Mouse (Mus musculus) kidney, adult 11 months (tissue): Measurements from ENCODE around the gene Hs3st3b1.

Source experiments
- DNase-seq: peaks from one replicate; pipeline ENCODE4 v3.0.0; 2022

Gene Hs3st3b1

DNA sequence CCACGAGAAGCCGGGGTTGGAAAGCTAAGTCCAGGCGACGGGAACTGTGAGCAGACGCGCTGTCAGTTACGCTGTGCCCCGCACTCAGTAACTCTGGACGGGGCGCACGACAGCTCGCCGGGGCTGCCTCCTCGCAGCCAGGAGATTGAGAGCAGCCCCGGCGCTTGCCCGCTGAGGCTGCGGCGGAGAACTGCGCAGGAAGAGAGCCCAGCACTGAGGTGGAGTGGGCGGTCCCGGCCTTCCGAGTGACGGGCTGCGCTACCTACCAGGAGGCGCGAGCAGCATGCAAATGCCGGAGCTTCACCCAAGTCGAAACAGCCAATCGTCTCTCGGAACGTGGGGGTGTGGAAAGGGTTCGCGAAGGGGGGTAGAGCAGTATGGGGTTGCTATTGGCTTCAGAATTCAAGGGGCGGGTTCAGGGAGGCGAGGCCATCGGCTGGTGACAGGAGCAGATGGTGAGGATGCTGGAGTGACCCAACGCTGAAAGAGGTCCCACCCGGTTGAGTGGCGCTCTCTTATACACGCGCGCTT, at the start of gene Hs3st3b1:
TSS of gene Hs3st3b1 (minus strand) at position 200 of the 531 bp plus-strand sequence.
- DNase-seq, result peak; percentile 96

DNA sequence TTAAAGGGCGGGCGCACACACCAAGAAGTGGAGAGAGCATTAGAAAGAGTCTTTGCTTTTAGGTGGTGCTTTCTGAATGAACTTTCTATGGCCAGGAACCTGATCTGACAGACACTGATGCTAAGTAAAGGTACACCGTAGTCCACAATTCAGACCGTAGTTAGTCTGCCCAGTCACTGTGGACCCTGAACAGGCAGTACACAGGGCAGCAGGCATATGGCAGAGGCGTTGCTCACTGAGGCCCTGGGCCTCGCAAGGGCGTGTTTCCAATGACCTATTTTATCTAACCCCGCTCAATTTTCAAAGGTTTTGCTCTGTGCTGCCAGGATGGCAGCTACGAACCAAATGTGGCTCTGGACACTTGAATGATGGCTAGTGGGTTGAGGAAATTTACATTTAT, 49.4 kb upstream of the Hs3st3b1 start:
- no peak for DNase-seq

- no peak for DNase-seq
Measured at GRCm38 (mm10) chr11:63970818-63971217, 48.7 kb upstream of the Hs3st3b1 start.

- peak; percentile 55 for DNase-seq
Measured at GRCm38 (mm10) chr11:63969205-63969910, 47.3 kb upstream of the Hs3st3b1 start.

DNA sequence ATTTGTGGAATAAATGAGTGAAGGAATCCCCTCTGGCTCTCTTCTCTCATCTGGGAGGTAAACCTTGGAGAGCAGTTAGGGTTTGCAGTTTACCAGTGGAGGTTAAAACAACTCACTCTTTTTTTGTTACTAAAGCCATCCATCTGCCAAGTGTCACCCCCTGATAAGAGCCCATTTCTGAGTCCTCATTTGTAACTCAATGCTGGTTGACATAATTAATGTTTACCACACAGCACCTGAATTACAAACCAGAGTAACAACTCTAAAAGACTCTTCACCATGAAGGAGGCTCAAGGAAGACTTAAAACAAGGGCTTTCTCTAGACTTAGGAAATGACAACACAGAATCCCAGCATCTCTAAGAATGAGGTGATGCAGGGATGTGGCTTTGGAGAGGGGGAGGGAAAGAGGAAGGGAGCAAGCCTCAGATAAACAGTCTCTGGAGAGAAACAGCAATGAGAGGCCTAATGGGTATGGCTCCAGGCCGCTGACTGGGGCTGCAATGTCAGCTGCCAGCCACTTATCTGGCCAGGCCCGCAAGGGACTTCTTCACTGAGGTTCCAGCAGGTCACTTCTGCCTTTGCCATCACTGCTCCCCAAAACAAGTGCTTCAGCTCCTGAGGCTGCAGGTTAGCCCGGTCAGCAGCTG, 46.4 kb upstream of the Hs3st3b1 start:
- DNase-seq, result no peak

DNA sequence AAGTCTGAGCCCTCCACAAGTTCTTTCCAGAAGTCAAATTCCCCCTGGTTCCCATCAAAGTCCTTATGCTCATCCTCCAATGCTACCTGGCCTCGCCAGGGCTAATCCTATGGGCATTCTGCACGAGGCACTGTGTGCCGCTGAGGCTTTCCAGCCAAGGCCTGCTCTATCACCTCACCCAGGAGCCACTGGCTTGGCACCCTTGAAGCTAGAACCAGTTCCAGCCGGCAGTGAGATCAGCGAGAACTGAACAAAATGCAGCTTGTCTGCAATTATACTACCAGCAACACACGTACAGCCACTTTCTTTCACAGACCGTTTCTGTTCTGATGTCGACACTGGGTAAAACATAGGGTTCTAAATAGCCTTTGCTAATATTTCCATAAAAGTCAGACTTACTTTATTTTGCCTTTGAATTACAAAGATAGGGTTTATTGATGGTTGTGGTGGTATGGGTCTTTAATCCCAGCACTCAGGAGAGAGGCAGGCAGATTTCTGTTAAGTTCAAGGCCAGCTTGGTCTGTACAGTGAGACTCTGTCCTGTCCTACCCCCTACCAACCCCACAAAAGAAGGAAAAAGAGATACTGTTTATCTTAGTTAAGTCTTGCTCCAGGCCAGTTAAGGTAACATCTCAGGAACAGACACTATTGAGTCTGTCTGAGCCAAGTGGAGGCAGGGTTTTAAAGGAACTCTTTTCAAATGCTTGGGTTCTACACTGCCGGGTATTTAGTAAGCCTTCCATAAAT, 45.7 kb upstream of the Hs3st3b1 start:
- DNase-seq, result peak; percentile 51

DNA sequence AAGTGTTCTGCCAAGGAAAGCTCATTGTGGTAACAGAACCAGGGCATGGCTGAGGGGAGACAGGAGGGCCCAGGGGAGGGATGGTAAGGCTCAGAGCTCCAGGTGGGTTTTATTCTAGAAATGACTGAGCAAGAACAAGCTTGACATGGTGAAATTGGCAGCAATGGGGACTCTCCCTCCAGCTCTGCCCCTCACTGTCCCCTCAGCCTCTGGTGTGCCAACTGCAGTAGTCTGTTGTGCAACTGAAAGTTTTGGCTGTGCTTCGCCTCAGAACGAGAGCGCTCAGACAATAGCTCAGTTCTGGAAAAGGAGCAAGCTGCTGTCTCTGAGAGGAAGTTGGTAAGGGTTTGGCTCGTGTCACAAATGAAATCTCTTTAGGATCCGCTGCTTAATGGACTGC, 43.3 kb upstream of the Hs3st3b1 start:
- no peak for DNase-seq

- no peak for DNase-seq
Measured at GRCm38 (mm10) chr11:63957207-63957606, 35.1 kb upstream of the Hs3st3b1 start.

GRCm38 (mm10) chr11:63956748-63957147, 34.7 kb upstream of the Hs3st3b1 start:
- no peak for DNase-seq

GRCm38 (mm10) chr11:63953887-63954286, 31.8 kb upstream of the Hs3st3b1 start:
- no peak for DNase-seq

DNA sequence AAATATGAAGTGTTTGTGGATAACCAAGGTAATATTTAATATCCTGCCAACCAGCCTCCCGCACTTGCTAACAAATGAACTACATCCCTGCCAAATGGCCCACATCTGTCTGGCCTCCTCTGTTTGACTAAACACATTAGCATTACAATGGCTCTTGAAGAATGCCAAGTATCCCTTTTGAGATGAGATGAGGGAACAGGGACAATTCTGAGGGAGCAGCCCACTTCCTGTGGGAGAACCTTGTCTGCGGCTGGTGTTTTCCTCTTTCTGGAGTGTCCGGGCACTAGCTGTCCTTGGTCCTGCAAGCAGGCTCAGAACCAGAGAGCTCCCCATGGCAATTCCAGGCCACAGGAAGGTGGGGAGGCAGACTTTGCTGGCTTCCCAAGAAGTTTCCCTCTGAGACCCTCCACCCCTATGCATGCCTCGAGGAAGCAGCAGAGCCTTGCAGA, 30.7 kb upstream of the Hs3st3b1 start:
- no peak for DNase-seq

- DNase-seq, result no peak
Measured at GRCm38 (mm10) chr11:63951831-63952631, 29.9 kb upstream of the Hs3st3b1 start.

GRCm38 (mm10) chr11:63948371-63948770, 26.3 kb upstream of the Hs3st3b1 start:
- no peak for DNase-seq

DNA sequence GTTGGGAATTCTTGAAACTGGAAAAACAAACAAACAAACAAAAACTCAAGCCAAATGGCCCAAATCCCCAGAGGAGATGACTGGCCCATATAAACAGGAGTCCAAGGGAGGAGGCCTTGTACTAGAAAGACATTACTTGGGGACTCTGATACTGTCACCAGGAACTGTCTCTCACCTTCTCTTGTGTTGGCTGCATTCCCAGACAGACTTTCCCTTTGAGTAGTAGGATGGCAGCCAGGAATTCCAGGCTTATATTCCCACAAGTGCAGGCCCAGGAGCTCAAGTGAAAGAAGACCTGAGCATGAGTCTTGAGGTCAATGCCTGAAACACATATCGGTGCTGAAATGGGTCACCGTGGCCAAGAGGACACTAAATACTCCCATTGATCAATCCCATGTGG, 24.9 kb upstream of the Hs3st3b1 start:
- no peak for DNase-seq

GRCm38 (mm10) chr11:63943947-63944346, 21.9 kb upstream of the Hs3st3b1 start:
- DNase-seq, result no peak

DNA sequence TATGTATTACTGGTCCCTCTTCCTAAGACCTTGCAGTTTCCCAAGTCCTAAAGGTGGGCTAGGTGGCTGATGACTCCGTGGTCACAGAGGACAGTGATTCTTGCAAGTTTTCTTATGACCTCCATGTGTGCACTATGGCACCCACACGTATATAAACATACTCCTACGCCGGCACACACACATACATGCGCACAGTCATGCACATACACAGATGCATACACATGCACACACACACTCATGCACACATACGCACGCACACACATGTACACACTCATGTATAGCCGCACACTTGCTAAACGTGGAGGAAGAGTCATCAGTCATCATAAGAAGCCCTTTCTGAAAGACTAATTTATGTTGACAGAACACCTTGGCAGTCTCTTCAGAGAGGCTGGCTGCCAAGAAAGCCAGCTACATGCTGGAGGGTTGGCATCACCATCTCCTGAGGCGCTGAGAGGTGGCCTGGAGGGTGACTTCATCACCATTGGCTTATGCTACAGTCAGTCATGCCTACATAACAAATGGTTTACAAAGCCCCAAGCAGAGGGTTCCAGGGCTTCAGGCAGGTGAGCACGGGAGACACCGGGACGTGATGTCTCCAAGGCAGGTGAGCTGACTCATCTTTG, 21.3 kb upstream of the Hs3st3b1 start:
- DNase-seq, result no peak

- no peak for DNase-seq
Measured at GRCm38 (mm10) chr11:63942177-63942576, 20.1 kb upstream of the Hs3st3b1 start.

GRCm38 (mm10) chr11:63936641-63937040, 14.6 kb upstream of the Hs3st3b1 start:
- no peak for DNase-seq

DNA sequence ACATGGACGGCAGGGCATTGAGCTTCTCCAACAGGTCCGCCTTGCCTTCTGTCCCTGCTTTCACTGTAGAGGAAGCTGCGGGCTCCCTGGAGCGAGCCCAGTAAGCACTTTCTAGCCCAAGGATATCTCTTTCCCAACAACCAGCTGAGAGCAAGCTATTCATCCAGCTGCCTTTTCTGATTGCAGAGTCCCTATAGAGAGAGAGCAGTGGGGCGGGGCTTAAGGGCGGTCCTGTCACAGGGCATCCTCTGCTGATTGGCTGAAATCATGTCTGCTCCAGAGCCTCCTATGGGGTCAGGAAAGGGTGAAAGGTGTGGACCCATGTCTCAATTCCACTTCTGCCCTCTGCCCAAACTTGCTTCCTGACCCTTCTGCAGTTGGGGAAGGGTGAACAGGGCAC, 4.8 kb upstream of the Hs3st3b1 start:
- DNase-seq, result no peak

DNA sequence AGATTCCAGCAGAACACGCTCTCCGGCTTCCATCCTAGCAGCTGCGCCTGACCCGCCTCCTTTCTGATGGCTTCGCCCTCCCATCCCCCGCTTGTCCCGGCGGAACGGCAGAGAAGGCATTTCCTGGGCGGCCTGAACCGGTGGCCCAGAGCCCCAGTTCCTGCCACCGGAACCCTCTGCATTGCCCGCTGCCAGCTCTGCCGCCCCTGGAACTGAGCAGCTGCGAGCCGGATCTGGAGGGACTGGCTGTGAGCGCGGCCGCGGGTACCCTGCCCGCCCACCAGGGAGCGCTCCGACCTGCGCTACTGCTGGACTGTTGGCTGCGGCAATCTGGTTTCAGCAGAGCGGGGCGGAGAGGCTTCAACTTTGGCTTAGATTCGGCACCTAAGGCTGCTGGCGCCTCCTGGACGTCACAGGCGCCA, 3.1 kb upstream of the Hs3st3b1 start:
- peak; percentile 84 for DNase-seq

GRCm38 (mm10) chr11:63924286-63924930, 2.3 kb upstream of the Hs3st3b1 start:
- no peak for DNase-seq

GRCm38 (mm10) chr11:63923386-63923785, 1.3 kb upstream of the Hs3st3b1 start:
- no peak for DNase-seq
